Mouse (Mus musculus) spleen, adult 2 months (tissue): ENCODE data around the gene Agbl1.

Source experiments
- CTCF ChIP-seq: fragments of 200-500 bp; IDR thresholded peaks from 2 replicates; pipeline ENCODE4 v1.5.1; 2011; ENCODE audit warnings: mild to moderate bottlenecking, inconsistent platforms; ENCODE audit not compliant: insufficient read depth, insufficient read length, insufficient replicate concordance; ENCODE audit errors: extremely low read depth
- POLR2A ChIP-seq: fragments of 200-500 bp; IDR thresholded peaks from 2 replicates; pipeline ENCODE4 v1.6.1; 2011; ENCODE audit warnings: low read depth, low read length, inconsistent platforms

DNA sequence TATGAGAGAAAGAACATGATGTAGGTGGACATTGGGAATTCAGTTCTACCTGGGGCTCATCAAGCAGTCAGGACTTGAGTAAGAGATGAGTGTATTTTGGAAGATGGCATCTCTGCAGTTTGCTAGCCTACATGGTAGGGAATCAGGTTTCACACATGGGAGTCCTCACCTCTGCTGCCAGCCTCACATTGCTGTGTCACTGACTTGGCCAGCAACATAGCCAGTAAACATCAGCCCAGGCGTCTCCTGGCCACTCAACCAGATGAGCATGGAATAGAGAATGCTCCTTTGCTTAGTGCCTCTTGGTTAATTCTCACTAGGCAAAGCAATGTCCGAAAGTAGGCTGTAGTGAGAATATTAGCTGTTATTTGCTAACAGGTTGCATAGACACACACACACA lies 255.9 kb downstream of the Agbl1 start:
- TF ChIP-seq POLR2A (no peak), CTCF (no peak)
